Mouse (Mus musculus): ENCODE data around the gene Smarca5. TPM values are rescaled to one million over a fixed set of nuclear protein-coding genes. Genes with fewer than 3 reads are reported as not detected.
A peak's percentile ranks its signal among the peaks of the same experiment; 100 is the strongest.

Smarca5 gene
- polyA plus RNA-seq, 1 experiment from 2014 or later: 71.1 TPM

- peak overlapping the region; percentile 99 for H3K27ac ChIP-seq (replicated peaks)
- H3K9ac ChIP-seq: peak overlapping the region; percentile 85
- ATAC-seq (ENCODE audit: low read depth): peak; percentile 82
- peaks cover 8% of the 10 kb centered on the region for H3K4me1 ChIP-seq (replicated peaks)
- WGBS: 1% methylated on average over 83 of the region's 84 CpGs
- H3K27me3 ChIP-seq: no peaks in the 10 kb centered on the region
- H3K4me3 ChIP-seq: peak overlapping the region; percentile 93
- peaks cover 17% of the 10 kb centered on the region for H3K36me3 ChIP-seq
- H3K4me2 ChIP-seq: peak overlapping the region; percentile 89
- no peaks in the 10 kb centered on the region for H3K9me3 ChIP-seq
Observed at GRCm38 (mm10) chr8:80738388-80739154, 726 bp downstream of the Smarca5 start.

DNA sequence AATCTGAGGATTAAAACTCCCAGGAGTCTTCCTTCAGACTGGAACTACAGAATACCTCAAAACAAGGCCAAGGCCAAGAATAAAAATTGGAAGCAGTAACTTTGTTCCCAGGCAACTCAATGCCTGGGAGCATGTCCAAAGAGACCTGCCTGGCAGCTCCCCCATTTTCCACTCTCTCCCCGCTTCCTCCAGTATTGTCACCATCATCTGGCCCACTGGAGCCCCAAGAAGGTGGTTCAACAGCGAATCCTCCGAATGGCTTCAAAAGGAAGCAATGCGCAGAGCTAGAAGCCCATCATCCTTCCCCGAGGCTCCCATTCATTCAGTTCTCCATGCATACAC, 1.3 kb downstream of the Smarca5 start:
- no peaks in the 10 kb centered on the region for H3K9me3 ChIP-seq
- 2% methylated on average over 5 of the region's 5 CpGs for WGBS

GRCm38 (mm10) chr8:80732326-80732725, 7.0 kb downstream of the Smarca5 start:
- Histone ChIP-seq H3K36me3 (peaks cover 65% of the 10 kb centered on the region), H3K4me3 (no peak overlapping the region), H3K4me2 (no peak overlapping the region), H3K9me3 (no peaks in the 10 kb centered on the region), H3K27me3 (no peaks in the 10 kb centered on the region), H3K4me1 (replicated peaks) (peaks cover under 1% of the 10 kb centered on the region), H3K27ac (replicated peaks) (no peak overlapping the region), H3K9ac (no peak overlapping the region)
- ATAC-seq (ENCODE audit: low read depth): no peak

More for the DNA sequence above, 1.3 kb downstream of the Smarca5 start:
- Histone ChIP-seq H3K27me3 (no peaks in the 10 kb centered on the region), H3K4me3 (peak overlapping the region; percentile 93), H3K36me3 (peaks cover 21% of the 10 kb centered on the region), H3K4me1 (replicated peaks) (peaks cover 8% of the 10 kb centered on the region), H3K9ac (peak overlapping the region; percentile 85), H3K4me2 (peak overlapping the region; percentile 89), H3K27ac (replicated peaks) (peak overlapping the region; percentile 99)
- no peak for ATAC-seq (ENCODE audit: low read depth)

- no peaks in the 10 kb centered on the region for H3K4me1 ChIP-seq (replicated peaks)
- H3K27ac ChIP-seq (replicated peaks): no peak overlapping the region
- ATAC-seq (ENCODE audit: low read depth): no peak
- 0 out of 2 replicates have a peak, but pooled peaks cover 4% of the 10 kb centered on the region for H3K9me3 ChIP-seq
- H3K4me3 ChIP-seq: no peak overlapping the region
- H3K36me3 ChIP-seq: peaks cover 74% of the 10 kb centered on the region
- 86% methylated on average over 1 of the region's 1 CpGs for WGBS
- H3K27me3 ChIP-seq: no peaks in the 10 kb centered on the region
- no peak overlapping the region for H3K4me2 ChIP-seq
- no peak overlapping the region for H3K9ac ChIP-seq
Observed at GRCm38 (mm10) chr8:80714461-80714860, 24.8 kb downstream of the Smarca5 start.

GRCm38 (mm10) chr8:80710670-80711400, 28.5 kb downstream of the Smarca5 start:
- 82% methylated on average over 4 of the region's 4 CpGs for WGBS
- H3K9ac ChIP-seq: no peak overlapping the region
- H3K36me3 ChIP-seq: peaks cover 77% of the 10 kb centered on the region
- no peak for ATAC-seq (ENCODE audit: low read depth)
- 0 out of 2 replicates have a peak, but pooled peaks cover 4% of the 10 kb centered on the region for H3K9me3 ChIP-seq
- H3K27me3 ChIP-seq: no peaks in the 10 kb centered on the region
- no peak overlapping the region for H3K27ac ChIP-seq (replicated peaks)
- H3K4me2 ChIP-seq: no peak overlapping the region
- H3K4me1 ChIP-seq (replicated peaks): no peaks in the 10 kb centered on the region
- no peak overlapping the region for H3K4me3 ChIP-seq

DNA sequence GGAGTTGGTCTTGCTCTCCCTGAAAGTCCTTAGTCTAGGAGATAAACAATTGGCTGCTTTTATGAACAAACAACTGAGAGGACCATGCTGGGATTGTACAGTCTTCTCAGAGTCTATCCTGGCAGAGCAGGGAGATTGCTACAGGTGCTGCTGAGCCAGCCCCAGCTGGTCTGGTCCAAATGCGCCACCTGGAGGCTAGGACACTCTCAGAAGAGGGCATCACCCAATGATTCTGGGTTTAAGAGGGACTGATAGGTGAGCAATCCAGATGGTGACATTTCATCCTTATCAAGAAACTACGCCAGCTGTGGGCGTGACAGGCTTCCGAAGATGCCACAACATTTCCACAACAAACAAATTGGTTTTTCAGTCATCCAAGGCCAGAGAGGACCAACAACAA, 51.2 kb downstream of the Smarca5 start:
- Histone ChIP-seq H3K4me2 (no peak overlapping the region), H3K9ac (no peak overlapping the region), H3K9me3 (no peaks in the 10 kb centered on the region), H3K4me1 (replicated peaks) (no peaks in the 10 kb centered on the region), H3K27me3 (no peaks in the 10 kb centered on the region), H3K27ac (replicated peaks) (no peak overlapping the region), H3K36me3 (no peaks in the 10 kb centered on the region), H3K4me3 (no peak overlapping the region)
- no peak for ATAC-seq (ENCODE audit: low read depth)
- 43% methylated on average over 4 of the region's 4 CpGs for WGBS

DNA sequence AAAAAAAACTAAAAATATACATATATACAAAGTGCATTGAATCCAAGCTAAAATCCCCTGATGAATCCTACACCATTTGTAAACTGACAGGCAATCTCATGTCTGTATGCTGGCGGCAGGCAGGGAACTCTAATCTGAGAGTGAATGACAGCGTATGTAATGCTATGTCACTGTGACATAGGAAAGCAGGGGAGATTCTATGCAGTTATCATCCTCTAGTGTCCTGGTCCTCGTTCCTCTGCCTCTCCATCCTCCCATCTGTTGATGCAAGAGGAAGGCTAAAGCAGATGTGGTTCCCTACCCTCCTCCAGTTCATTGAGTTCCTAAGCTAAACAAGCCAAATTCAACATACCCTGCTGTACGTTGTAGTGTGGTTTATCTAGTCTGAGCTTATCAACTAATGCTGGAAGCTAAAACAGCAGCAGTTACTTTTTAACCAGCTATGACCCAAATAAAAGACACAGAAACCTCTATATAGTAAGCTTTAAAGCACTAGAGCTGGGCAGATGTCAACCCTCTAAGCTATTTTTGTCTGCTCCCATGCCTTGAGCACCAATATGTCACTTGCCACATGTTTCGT, 55.5 kb downstream of the Smarca5 start:
- 76% methylated on average over 5 of the region's 5 CpGs for WGBS
- H3K27me3 ChIP-seq: no peaks in the 10 kb centered on the region

DNA sequence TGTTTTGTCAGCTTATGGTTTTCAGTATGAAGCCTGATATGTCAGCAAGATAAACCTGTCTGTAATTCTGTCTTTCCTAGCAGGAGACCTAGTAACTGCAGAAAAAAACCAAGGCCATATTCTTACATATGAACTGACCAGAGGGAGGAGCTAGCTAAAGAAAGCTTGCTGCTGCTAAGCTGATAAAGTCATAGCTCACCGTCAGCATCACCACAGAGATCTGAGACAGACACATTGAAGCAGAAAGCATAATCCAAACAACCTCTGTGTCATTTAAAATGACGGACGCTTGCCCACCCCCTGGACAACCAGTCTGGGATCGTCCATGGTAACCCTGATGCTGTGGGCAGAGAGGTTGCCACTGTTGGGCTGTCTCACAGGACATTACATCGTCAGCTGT, 56.7 kb downstream of the Smarca5 start:
- ATAC-seq (ENCODE audit: low read depth): no peak
- Histone ChIP-seq H3K4me1 (replicated peaks) (no peaks in the 10 kb centered on the region), H3K4me2 (no peak overlapping the region), H3K9me3 (no peaks in the 10 kb centered on the region), H3K27me3 (no peaks in the 10 kb centered on the region), H3K36me3 (no peaks in the 10 kb centered on the region), H3K4me3 (no peak overlapping the region), H3K9ac (no peak overlapping the region), H3K27ac (replicated peaks) (no peak overlapping the region)
- 83% methylated on average over 5 of the region's 5 CpGs for WGBS

More for the DNA sequence above, 55.5 kb downstream of the Smarca5 start:
- H3K36me3 ChIP-seq: no peaks in the 10 kb centered on the region
- no peak overlapping the region for H3K27ac ChIP-seq (replicated peaks)
- no peak overlapping the region for H3K4me3 ChIP-seq
- H3K9ac ChIP-seq: no peak overlapping the region
- no peaks in the 10 kb centered on the region for H3K4me1 ChIP-seq (replicated peaks)
- H3K9me3 ChIP-seq: no peaks in the 10 kb centered on the region
- no peak for ATAC-seq (ENCODE audit: low read depth)
- H3K4me2 ChIP-seq: no peak overlapping the region

- no peak for ATAC-seq (ENCODE audit: low read depth)
- no peaks in the 10 kb centered on the region for H3K9me3 ChIP-seq
Observed at GRCm38 (mm10) chr8:80669277-80669901, 69.9 kb downstream of the Smarca5 start.

GRCm38 (mm10) chr8:80663476-80663875, 75.8 kb downstream of the Smarca5 start:
- no peaks in the 10 kb centered on the region for H3K27me3 ChIP-seq
- H3K9me3 ChIP-seq: no peaks in the 10 kb centered on the region
- no peak overlapping the region for H3K27ac ChIP-seq (replicated peaks)
- no peaks in the 10 kb centered on the region for H3K4me1 ChIP-seq (replicated peaks)
- no peak overlapping the region for H3K4me3 ChIP-seq
- no peak overlapping the region for H3K9ac ChIP-seq
- no peaks in the 10 kb centered on the region for H3K36me3 ChIP-seq
- WGBS: 72% methylated on average over 3 of the region's 3 CpGs
- H3K4me2 ChIP-seq: no peak overlapping the region
- ATAC-seq (ENCODE audit: low read depth): no peak

More at GRCm38 (mm10) chr8:80669277-80669901, 69.9 kb downstream of the Smarca5 start:
- Histone ChIP-seq H3K9ac (no peak overlapping the region), H3K4me2 (no peak overlapping the region), H3K27ac (replicated peaks) (no peak overlapping the region), H3K36me3 (no peaks in the 10 kb centered on the region), H3K4me3 (no peak overlapping the region), H3K4me1 (replicated peaks) (no peaks in the 10 kb centered on the region), H3K27me3 (no peaks in the 10 kb centered on the region)
- WGBS: 77% methylated on average over 17 of the region's 17 CpGs

GRCm38 (mm10) chr8:80661055-80661454, 78.2 kb downstream of the Smarca5 start:
- no peaks in the 10 kb centered on the region for H3K9me3 ChIP-seq
- 83% methylated on average over 4 of the region's 4 CpGs for WGBS
- no peaks in the 10 kb centered on the region for H3K36me3 ChIP-seq
- peaks cover 6% of the 10 kb centered on the region for H3K4me1 ChIP-seq (replicated peaks)
- H3K4me3 ChIP-seq: no peak overlapping the region
- H3K27me3 ChIP-seq: no peaks in the 10 kb centered on the region
- H3K4me2 ChIP-seq: no peak overlapping the region
- H3K27ac ChIP-seq (replicated peaks): no peak overlapping the region
- H3K9ac ChIP-seq: no peak overlapping the region
- ATAC-seq (ENCODE audit: low read depth): no peak

GRCm38 (mm10) chr8:80657639-80658038, 81.7 kb downstream of the Smarca5 start:
- Histone ChIP-seq H3K4me3 (no peak overlapping the region), H3K27ac (replicated peaks) (no peak overlapping the region), H3K36me3 (no peaks in the 10 kb centered on the region), H3K4me2 (no peak overlapping the region), H3K9ac (no peak overlapping the region), H3K9me3 (no peaks in the 10 kb centered on the region), H3K27me3 (no peaks in the 10 kb centered on the region), H3K4me1 (replicated peaks) (peaks cover 6% of the 10 kb centered on the region)
- 32% methylated on average over 4 of the region's 4 CpGs for WGBS
- no peak for ATAC-seq (ENCODE audit: low read depth)

Measured in neural tube, embryonic 13.5 days (tissue).